Comparison of ENCODE assay signal across 8 mouse cellular contexts in the genomic region with DNA sequence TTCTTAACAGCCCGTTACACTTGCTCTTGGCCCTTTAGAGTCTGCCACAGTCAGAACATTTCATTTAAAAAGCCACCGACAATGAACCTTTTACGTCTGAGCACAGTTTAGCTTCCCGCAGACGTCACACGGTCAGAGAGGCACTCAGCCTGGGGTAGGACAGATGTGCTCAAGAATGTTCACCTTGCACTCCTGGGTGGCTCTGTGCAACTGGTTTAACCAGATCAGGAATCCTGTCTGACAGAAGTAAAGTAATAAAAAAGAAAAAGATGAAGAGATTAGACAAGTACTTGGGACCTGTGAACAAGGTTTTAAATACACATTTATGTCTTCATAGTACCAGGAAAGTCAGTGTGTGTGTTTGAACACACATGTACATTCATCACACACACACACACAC.
DNase-seq lines count a peak whose midpoint lies in the region.

No protein-coding gene starts in this region.

- peak; percentile 38 for DNase-seq in kidney, adult 9 months
- DNase-seq in kidney, adult 8-10 months = no peak
- peak; percentile 60 for DNase-seq in urinary bladder, postnatal 14 days (ENCODE audit: low spot score)
- no peak for DNase-seq in urinary bladder, postnatal 10 days (ENCODE audit: low spot score)
- peak; percentile 6 to 21 for DNase-seq in kidney, postnatal 4 days
- DNase-seq in neural tube, embryonic 10.5 days (ENCODE audit: extremely low spot score, low spot score) = no peak
- no peak for DNase-seq in layer of hippocampus, adult 9-10 months (ENCODE audit: low spot score)
- no peak for DNase-seq in spleen, adult 12 weeks (ENCODE audit: low spot score)

Comparison
In these comparisons a context has a peak if more than half of its experiments do, and no peak if none do; other contexts are left out.
1. DNase-seq: peak in kidney, adult 9 months (single experiment), urinary bladder, postnatal 14 days (single experiment) and kidney, postnatal 4 days (2 of 2); none in kidney, adult 8-10 months (0 of 2), urinary bladder, postnatal 10 days (single experiment), neural tube, embryonic 10.5 days (single experiment), layer of hippocampus, adult 9-10 months (single experiment) and spleen, adult 12 weeks (single experiment).